Mouse (Mus musculus) kidney, embryonic 16.5 days (tissue): ENCODE data around the gene Cbfa2t3. TPM values are rescaled to one million over a fixed set of nuclear protein-coding genes. Genes with fewer than 3 reads are reported as not detected.

Experiments used
- ATAC-seq: fragments of 200-750 bp; cut with Nextera tagmentation; 2 replicates; pipeline ENCODE4 v1.8.0; 2017; ENCODE audit warnings: moderate TSS enrichment; ENCODE audit not compliant: low FRiP score, low TSS enrichment
- H3K27ac ChIP-seq: fragments of 300-500 bp; sonication (generic); 2 replicates; pipeline ENCODE4 v1.5.1; 2014; ENCODE audit warnings: low read length
- H3K27me3 ChIP-seq: fragments of 300-500 bp; sonication (generic); 2 replicates; pipeline ENCODE4 v1.6.1; 2014; ENCODE audit warnings: low read length, control low read depth, mixed read lengths; ENCODE audit not compliant: insufficient read depth
- H3K36me3 ChIP-seq: fragments of 300-500 bp; sonication (generic); 2 replicates; pipeline ENCODE4 v1.6.1; 2014; ENCODE audit warnings: low read length, control low read depth, mixed read lengths; ENCODE audit not compliant: insufficient read depth
- H3K4me1 ChIP-seq: fragments of 300-500 bp; sonication (generic); 2 replicates; pipeline ENCODE4 v1.6.1; 2014; ENCODE audit warnings: low read length, control low read depth, mixed read lengths; ENCODE audit not compliant: insufficient read depth
- H3K4me2 ChIP-seq: fragments of 300-500 bp; sonication (generic); replicated peaks from 2 replicates; pipeline ENCODE4 v1.6.1; 2014; ENCODE audit warnings: low read depth, low read length
- H3K4me3 ChIP-seq: fragments of 300-500 bp; sonication (generic); 2 replicates; pipeline ENCODE4 v1.5.1; 2014; ENCODE audit warnings: mild to moderate bottlenecking, low read length
- H3K9ac ChIP-seq: fragments of 300-500 bp; sonication (generic); replicated peaks from 2 replicates; pipeline ENCODE4 v1.6.1; 2014; ENCODE audit warnings: low read length
- H3K9me3 ChIP-seq: fragments of 300-500 bp; sonication (generic); 2 replicates; pipeline ENCODE4 v1.6.1; 2016; ENCODE audit warnings: low read length, control low read depth
- WGBS: fragments of 180-500 bp; shearing (Covaris S2); extraction: QIAGEN DNeasy Blood & Tissue Kit; methylation state at CpG from one replicate; pipeline ENCODE4 v1.1.7; 2014; 5-methylcytosine and 5-hydroxymethylcytosine counted together
- polyA plus RNA-seq: library from polyadenylated mRNA; unstranded; fragments of >200 nt; fragmentation: Nextera tagmentation; extraction: Ambion mirVana; gene quantifications from 2 replicates; pipeline ENCODE4 v1.2.1, GENCODE M21; 2015

Cbfa2t3 gene
- polyA plus RNA-seq, 1 experiment from 2014 or later: 3.5 TPM

GRCm38 (mm10) chr8:122618660-122619378 is 80.1 kb downstream of the Cbfa2t3 start:
- 75% methylated on average over 6 of the region's 6 CpGs for WGBS
- Histone ChIP-seq H3K9me3 (no peaks in the 10 kb centered on the region), H3K4me2 (no peak overlapping the region), H3K36me3 (no peaks in the 10 kb centered on the region), H3K27ac (no peak overlapping the region), H3K9ac (no peak overlapping the region), H3K27me3 (no peaks in the 10 kb centered on the region), H3K4me3 (no peak overlapping the region), H3K4me1 (peaks cover 25% of the 10 kb centered on the region)
- no peak for ATAC-seq

- H3K9ac ChIP-seq: no peak overlapping the region
- no peaks in the 10 kb centered on the region for H3K9me3 ChIP-seq
- no peaks in the 10 kb centered on the region for H3K27me3 ChIP-seq
- H3K36me3 ChIP-seq: no peaks in the 10 kb centered on the region
- H3K4me1 ChIP-seq: peaks cover 25% of the 10 kb centered on the region
- H3K4me3 ChIP-seq: no peak overlapping the region
- no peak overlapping the region for H3K27ac ChIP-seq
- WGBS: 37% methylated on average over 5 of the region's 7 CpGs
- H3K4me2 ChIP-seq: no peak overlapping the region
- ATAC-seq: no peak
These were observed 80.9 kb downstream of the Cbfa2t3 start for GRCm38 (mm10) chr8:122617947-122618546.

GRCm38 (mm10) chr8:122616181-122616905 is 82.6 kb downstream of the Cbfa2t3 start:
- H3K9me3 ChIP-seq: no peaks in the 10 kb centered on the region
- no peak overlapping the region for H3K4me3 ChIP-seq
- H3K36me3 ChIP-seq: no peaks in the 10 kb centered on the region
- no peak for ATAC-seq
- H3K27me3 ChIP-seq: no peaks in the 10 kb centered on the region
- 59% methylated on average over 9 of the region's 9 CpGs for WGBS
- H3K27ac ChIP-seq: no peak overlapping the region
- H3K4me1 ChIP-seq: peaks cover 29% of the 10 kb centered on the region
- no peak overlapping the region for H3K9ac ChIP-seq
- H3K4me2 ChIP-seq: no peak overlapping the region

- WGBS: 0% methylated on average over 52 of the region's 57 CpGs
- Histone ChIP-seq H3K27me3 (no peaks in the 10 kb centered on the region), H3K4me1 (peaks cover 22% of the 10 kb centered on the region), H3K4me2 (peak within 1 kb of the TSS; percentile 94), H3K9ac (peak within 1 kb of the TSS; percentile 80), H3K36me3 (no peaks in the 10 kb centered on the region), H3K4me3 (peak within 1 kb of the TSS; percentile 64), H3K9me3 (no peaks in the 10 kb centered on the region), H3K27ac (peak within 1 kb of the TSS; percentile 91)
- ATAC-seq: peak; percentile 96
These were observed 87.4 kb downstream of the Cbfa2t3 start, which contains the start of the genes Galns and Trappc2l for GRCm38 (mm10) chr8:122611295-122612133. Gene Galns (minus strand): TSS chr8:122611463. Gene Trappc2l (plus strand): TSS chr8:122611640.

- Histone ChIP-seq H3K27me3 (no peaks in the 10 kb centered on the region), H3K27ac (peak overlapping the region; percentile 91), H3K36me3 (no peaks in the 10 kb centered on the region), H3K9ac (peak overlapping the region; percentile 80), H3K4me1 (peaks cover 22% of the 10 kb centered on the region), H3K9me3 (no peaks in the 10 kb centered on the region), H3K4me3 (peak overlapping the region; percentile 64), H3K4me2 (peak overlapping the region; percentile 94)
- ATAC-seq: peak; percentile 70
- WGBS: 4% methylated on average over 20 of the region's 20 CpGs
These were observed 88.2 kb downstream of the Cbfa2t3 start for GRCm38 (mm10) chr8:122610612-122611277.

- Histone ChIP-seq H3K27ac (0 out of 2 replicates have a peak overlapping the region, but pooled peaks have one; percentile 21), H3K4me1 (peaks cover 22% of the 10 kb centered on the region), H3K27me3 (no peaks in the 10 kb centered on the region), H3K4me2 (peak overlapping the region; percentile 94), H3K9me3 (no peaks in the 10 kb centered on the region), H3K4me3 (peak overlapping the region; percentile 64; the same call in 1 of the 2 replicates), H3K36me3 (no peaks in the 10 kb centered on the region), H3K9ac (no peak overlapping the region)
- no peak for ATAC-seq
- 63% methylated on average over 4 of the region's 4 CpGs for WGBS
These were observed 88.7 kb downstream of the Cbfa2t3 start for GRCm38 (mm10) chr8:122610209-122610608.

- ATAC-seq: no peak
- 75% methylated on average over 11 of the region's 12 CpGs for WGBS
These were observed 92.1 kb downstream of the Cbfa2t3 start for GRCm38 (mm10) chr8:122606810-122607209.

GRCm38 (mm10) chr8:122605367-122605766 is 93.5 kb downstream of the Cbfa2t3 start:
- 79% methylated on average over 4 of the region's 4 CpGs for WGBS
- no peaks in the 10 kb centered on the region for H3K36me3 ChIP-seq
- no peaks in the 10 kb centered on the region for H3K9me3 ChIP-seq
- H3K27ac ChIP-seq: no peak overlapping the region
- no peak overlapping the region for H3K4me2 ChIP-seq
- H3K4me3 ChIP-seq: no peak overlapping the region
- no peaks in the 10 kb centered on the region for H3K27me3 ChIP-seq
- H3K4me1 ChIP-seq: peaks cover 8% of the 10 kb centered on the region
- no peak overlapping the region for H3K9ac ChIP-seq
- no peak for ATAC-seq

More at GRCm38 (mm10) chr8:122606810-122607209, 92.1 kb downstream of the Cbfa2t3 start:
- no peak overlapping the region for H3K4me2 ChIP-seq
- H3K27ac ChIP-seq: no peak overlapping the region
- H3K4me1 ChIP-seq: peaks cover 14% of the 10 kb centered on the region
- no peak overlapping the region for H3K9ac ChIP-seq
- H3K36me3 ChIP-seq: no peaks in the 10 kb centered on the region
- H3K9me3 ChIP-seq: no peaks in the 10 kb centered on the region
- H3K4me3 ChIP-seq: no peak overlapping the region
- no peaks in the 10 kb centered on the region for H3K27me3 ChIP-seq

- no peak for ATAC-seq
- no peak overlapping the region for H3K4me2 ChIP-seq
- WGBS: 26% methylated on average over 1 of the region's 1 CpGs
These were observed 94.3 kb downstream of the Cbfa2t3 start for GRCm38 (mm10) chr8:122604640-122605039.

More at GRCm38 (mm10) chr8:122604640-122605039, 94.3 kb downstream of the Cbfa2t3 start:
- Histone ChIP-seq H3K9ac (no peak overlapping the region), H3K27ac (no peak overlapping the region), H3K27me3 (no peaks in the 10 kb centered on the region), H3K9me3 (no peaks in the 10 kb centered on the region), H3K4me1 (peaks cover 5% of the 10 kb centered on the region; the same call in 1 of the 2 replicates), H3K4me3 (no peak overlapping the region), H3K36me3 (0 out of 2 replicates have a peak, but pooled peaks cover 4% of the 10 kb centered on the region)
